Mouse (Mus musculus) left cerebral cortex, adult 2 months (tissue): ENCODE data around the gene Tsg101. TPM values are rescaled to one million over a fixed set of nuclear protein-coding genes. Genes with fewer than 3 reads are reported as not detected.

Experiments
- DNase-seq, 2 experiments: peaks; one replicate each; pipeline ENCODE4 v3.0.0; 2021 to 2022; ENCODE audit warnings: low spot score in 2 of 2, mixed read lengths in 1 of 2; ENCODE audit errors: extremely low spot score in 1 of 2
- H3K27ac ChIP-seq: fragments of 200-600 bp; 2 replicates; pipeline ENCODE4 v1.8.1; 2022
- H3K4me3 ChIP-seq: fragments of 200-600 bp; 2 replicates; pipeline ENCODE4 v1.8.1; 2022
- CTCF ChIP-seq: fragments of 200-600 bp; IDR thresholded peaks from 2 replicates; pipeline ENCODE4 v1.8.1; 2022; ENCODE audit warnings: antibody characterized with exemption, mild to moderate bottlenecking, moderate library complexity
- intact Hi-C: fragments of 180-260 bp; cut with DNase I; formaldehyde crosslinking; loops from one replicate; pipeline ENCODE4 v1.15.1; 2025
- total RNA-seq, 2 experiments: library from RNA; stranded (reverse); gene quantifications; 2 replicates each; pipeline ENCODE4 v1.2.3; 2021

Tsg101 gene
- total RNA-seq, 2 experiments from 2014 or later: 74.9 to 76.2 TPM

- intact Hi-C loops: loop anchor here (5.0 kb wide), 2 partner anchors 48 to 162 kb away; partner anchors contain the start of genes Gtf2h1, Hps5 and Spty2d1
- no peak for TF ChIP-seq CTCF
- H3K4me3 ChIP-seq: peak overlapping the region; percentile 93
- peak overlapping the region; percentile 95 for H3K27ac ChIP-seq
- peak; percentile 92 to 97 for DNase-seq
Observed at GRCm38 (mm10) chr7:46845211-46845977, 74.4 kb downstream of the Tsg101 start.

- H3K27ac ChIP-seq: no peak overlapping the region
- H3K4me3 ChIP-seq: no peak overlapping the region
- no peak for DNase-seq
- no peak for TF ChIP-seq CTCF
- intact Hi-C loops: no loop called here
Observed at GRCm38 (mm10) chr7:46843576-46843975, 76.2 kb downstream of the Tsg101 start.

- no peak for DNase-seq
- intact Hi-C loops: no loop called here
- Histone ChIP-seq H3K27ac (no peak overlapping the region), H3K4me3 (no peak overlapping the region)
- no peak for TF ChIP-seq CTCF
Observed at GRCm38 (mm10) chr7:46842278-46842677, 77.5 kb downstream of the Tsg101 start.

- Histone ChIP-seq H3K4me3 (no peak within 1 kb of the TSS), H3K27ac (no peak within 1 kb of the TSS)
- intact Hi-C loops: no loop called here
- DNase-seq: no peak
- TF ChIP-seq CTCF: no peak
Observed at GRCm38 (mm10) chr7:46840787-46841525, 78.8 kb downstream of the Tsg101 start, which contains the start of gene Ldha. Gene Ldha (plus strand): TSS chr7:46841475.

GRCm38 (mm10) chr7:46840326-46840725 lies 79.4 kb downstream of the Tsg101 start:
- no peak for DNase-seq
- intact Hi-C loops: no loop called here
- no peak overlapping the region for H3K4me3 ChIP-seq
- no peak overlapping the region for H3K27ac ChIP-seq
- TF ChIP-seq CTCF: no peak

GRCm38 (mm10) chr7:46839861-46840260 lies 79.9 kb downstream of the Tsg101 start:
- intact Hi-C loops: no loop called here
- Histone ChIP-seq H3K4me3 (no peak overlapping the region), H3K27ac (peak overlapping the region; percentile 92)
- no peak for TF ChIP-seq CTCF
- no peak for DNase-seq

- no peak overlapping the region; the same call in 1 of the 2 replicates for H3K4me3 ChIP-seq
- intact Hi-C loops: no loop called here
- peak overlapping the region; percentile 92 for H3K27ac ChIP-seq
- no peak for DNase-seq
- TF ChIP-seq CTCF: no peak
Observed at GRCm38 (mm10) chr7:46839446-46839845, 80.3 kb downstream of the Tsg101 start.

Other genes starting within 250 kb of the Tsg101 start
- gene Tph1, start 247.4 kb downstream of the Tsg101 start, total RNA-seq: not detected
- gene Saal1, start 209.3 kb downstream of the Tsg101 start, total RNA-seq: 1 to 10 TPM; 8.8 to 9.3 TPM
- not detected for gene Saa3, start 204.3 kb downstream of the Tsg101 start, total RNA-seq
- not detected for gene Saa4, start 187.4 kb downstream of the Tsg101 start, total RNA-seq
- gene Saa1, start 177.0 kb downstream of the Tsg101 start, total RNA-seq: not detected
- not detected for gene Saa2, start 168.2 kb downstream of the Tsg101 start, total RNA-seq
- gene Hps5, start 123.9 kb downstream of the Tsg101 start, total RNA-seq: 10 to 100 TPM; 14.6 to 16.8 TPM
- 10 to 100 TPM; 34.3 to 36.4 TPM for gene Gtf2h1, start 123.9 kb downstream of the Tsg101 start, total RNA-seq
- 100 to 1,000 TPM; 342 to 356 TPM for gene Ldha, start 78.5 kb downstream of the Tsg101 start, total RNA-seq
- gene Ldhc, start 58.8 kb downstream of the Tsg101 start, total RNA-seq: not detected
- gene Uevld, start 38.6 kb upstream of the Tsg101 start, total RNA-seq: 10 to 100 TPM; 11.7 to 13.2 TPM
- gene Gm9999, start 63.6 kb upstream of the Tsg101 start, total RNA-seq: not detected
- gene Spty2d1, start 88.4 kb upstream of the Tsg101 start, total RNA-seq: 10 to 100 TPM; 16.2 to 18.4 TPM
- 10 to 100 TPM; 12.5 to 14.7 TPM for gene Tmem86a, start 130.6 kb upstream of the Tsg101 start, total RNA-seq
- gene Ptpn5, start 213.7 kb upstream of the Tsg101 start, total RNA-seq: 100 to 1,000 TPM; 171 to 187 TPM